Mouse (Mus musculus) liver, embryonic 13.5 days (tissue): ENCODE measurements around the gene Prss43. TPM values are rescaled to one million over a fixed set of nuclear protein-coding genes. Genes with fewer than 3 reads are reported as not detected.

ENCODE experiments used
- polyA plus RNA-seq: library from polyadenylated mRNA; unstranded; fragments of >200 nt; fragmentation: Nextera tagmentation; extraction: Ambion mirVana; gene quantifications from 2 replicates; pipeline ENCODE4 v1.2.1, GENCODE M21; 2015

Gene Prss43
- polyA plus RNA-seq, 1 experiment from 2014 or later, result not detected

Other genes starting within 250 kb of the Prss43 start
- 2.7 and 2.8 TPM in 2 replicates for gene Nradd, start 202.2 kb upstream of the Prss43 start, polyA plus RNA-seq
- gene Nbeal2, start 172.5 kb upstream of the Prss43 start, polyA plus RNA-seq, result 1.6 and 2.1 TPM in 2 replicates
- 84.4 and 86.3 TPM in 2 replicates for gene Ccdc12, start 170.2 kb upstream of the Prss43 start, polyA plus RNA-seq
- 0.56 and 5.4 TPM in 2 replicates for gene Myl3, start 84.8 kb upstream of the Prss43 start, polyA plus RNA-seq
- gene Pth1r, start 79.5 kb upstream of the Prss43 start, polyA plus RNA-seq, result 4.7 and 5.8 TPM in 2 replicates
- gene Prss42, start 28.5 kb upstream of the Prss43 start, polyA plus RNA-seq, result not detected in 2 replicates
- not detected in 2 replicates for gene Prss44, start 12.7 kb upstream of the Prss43 start, polyA plus RNA-seq
- not detected in 2 replicates for gene Prss45, start 7.9 kb downstream of the Prss43 start, polyA plus RNA-seq
- gene Prss46, start 17.8 kb downstream of the Prss43 start, polyA plus RNA-seq, result not detected in 2 replicates
- gene Prss50, start 31.3 kb downstream of the Prss43 start, polyA plus RNA-seq, result 16.6 and 21.0 TPM in 2 replicates
- gene Als2cl, start 53.2 kb downstream of the Prss43 start, polyA plus RNA-seq, result 1.6 and 1.7 TPM in 2 replicates
- 1.3 and 1.6 TPM in 2 replicates for gene Tmie, start 53.4 kb downstream of the Prss43 start, polyA plus RNA-seq
- not detected in 2 replicates for gene Fam240a, start 90.2 kb downstream of the Prss43 start, polyA plus RNA-seq
- not detected in 2 replicates for gene Tdgf1, start 119.5 kb downstream of the Prss43 start, polyA plus RNA-seq
- gene Lrrc2, start 124.9 kb downstream of the Prss43 start, polyA plus RNA-seq, result 0.29 and 0.49 TPM in 2 replicates
- 7.1 and 12.1 TPM in 2 replicates for gene Rtp3, start 163.9 kb downstream of the Prss43 start, polyA plus RNA-seq
- gene Ltf, start 192.6 kb downstream of the Prss43 start, polyA plus RNA-seq, result 17.7 and 18.7 TPM in 2 replicates
- 12.6 and 16.5 TPM in 2 replicates for gene Ccrl2, start 230.8 kb downstream of the Prss43 start, polyA plus RNA-seq